Mouse (Mus musculus) hindbrain, embryonic 16.5 days (tissue): ENCODE measurements at regions not wholly inside any gene's neighbourhood (a gene's known extent, or its start where the extent isn't known, plus 50 kb on each side); places are given as distances from the start of the nearest gene placed in this dataset.

ENCODE experiments used
- ATAC-seq: fragments of 200-750 bp; cut with Nextera tagmentation; 2 replicates; pipeline ENCODE4 v1.8.0; 2017; ENCODE audit warnings: moderate TSS enrichment, moderate library complexity
- H3K27ac ChIP-seq: fragments of 300-500 bp; sonication (generic); 2 replicates; pipeline ENCODE4 v1.5.1; 2014; ENCODE audit warnings: low read depth, mild to moderate bottlenecking, control low read depth, low read length, moderate library complexity
- H3K27me3 ChIP-seq: fragments of 300-500 bp; sonication (generic); replicated peaks from 2 replicates; pipeline ENCODE4 v1.6.1; 2014; ENCODE audit warnings: low read length; ENCODE audit not compliant: control insufficient read depth, insufficient read depth
- H3K36me3 ChIP-seq: fragments of 300-500 bp; sonication (generic); 2 replicates; pipeline ENCODE4 v1.6.1; 2014; ENCODE audit warnings: mild to moderate bottlenecking, low read length, moderate library complexity, mixed read lengths; ENCODE audit not compliant: control insufficient read depth, insufficient read depth
- H3K4me1 ChIP-seq: fragments of 300-500 bp; sonication (generic); 2 replicates; pipeline ENCODE4 v1.6.1; 2014; ENCODE audit warnings: low read depth, low read length; ENCODE audit not compliant: control insufficient read depth, insufficient read depth
- H3K4me2 ChIP-seq: fragments of 300-500 bp; sonication (generic); 2 replicates; pipeline ENCODE4 v1.6.1; 2014; ENCODE audit warnings: mild to moderate bottlenecking, low read length, control low read depth, moderate library complexity
- H3K4me3 ChIP-seq: fragments of 300-500 bp; sonication (generic); 2 replicates; pipeline ENCODE4 v1.5.1; 2014; ENCODE audit warnings: mild to moderate bottlenecking, low read length, control low read depth, moderate library complexity
- H3K9ac ChIP-seq: fragments of 300-500 bp; sonication (generic); 2 replicates; pipeline ENCODE4 v1.6.1; 2014; ENCODE audit warnings: low read depth, mild to moderate bottlenecking, control low read depth, low read length, moderate library complexity
- H3K9me3 ChIP-seq: fragments of 300-500 bp; sonication (generic); 2 replicates; pipeline ENCODE4 v1.6.1; 2014; ENCODE audit warnings: mild to moderate bottlenecking, low read length, moderate library complexity; ENCODE audit not compliant: control insufficient read depth
- WGBS: fragments of 180-500 bp; shearing (Covaris S2); extraction: QIAGEN DNeasy Blood & Tissue Kit; methylation state at CpG from one replicate; pipeline ENCODE4 v1.1.7; 2014; 5-methylcytosine and 5-hydroxymethylcytosine counted together

DNA sequence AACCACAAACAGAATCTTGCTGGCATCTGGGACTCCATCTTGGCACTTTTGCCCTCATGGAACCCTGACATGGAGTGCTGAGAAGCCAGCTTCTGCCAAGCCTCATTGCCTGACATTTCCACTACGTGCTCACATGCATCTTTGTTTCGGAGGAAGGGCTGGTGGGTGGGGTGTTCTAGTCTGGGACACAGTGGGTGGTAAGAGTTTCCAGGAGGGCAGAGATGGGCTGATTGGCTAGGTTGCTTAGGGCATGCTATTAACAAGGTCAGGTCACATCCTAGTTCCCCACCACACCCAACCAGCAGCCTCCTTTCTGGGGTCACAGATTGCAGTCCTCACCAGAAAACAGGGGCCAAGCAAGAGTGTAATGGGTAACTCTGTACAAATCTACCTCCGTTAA is 374.3 kb upstream of the Tnp1 start:
- Histone ChIP-seq H3K9ac (no peak overlapping the region), H3K36me3 (no peaks in the 10 kb centered on the region), H3K4me1 (no peaks in the 10 kb centered on the region), H3K4me3 (no peak overlapping the region), H3K4me2 (no peak overlapping the region), H3K9me3 (no peaks in the 10 kb centered on the region), H3K27me3 (no peaks in the 10 kb centered on the region), H3K27ac (no peak overlapping the region)
- WGBS, result 75% methylated on average over 3 of the region's 3 CpGs
- no peak for ATAC-seq

DNA sequence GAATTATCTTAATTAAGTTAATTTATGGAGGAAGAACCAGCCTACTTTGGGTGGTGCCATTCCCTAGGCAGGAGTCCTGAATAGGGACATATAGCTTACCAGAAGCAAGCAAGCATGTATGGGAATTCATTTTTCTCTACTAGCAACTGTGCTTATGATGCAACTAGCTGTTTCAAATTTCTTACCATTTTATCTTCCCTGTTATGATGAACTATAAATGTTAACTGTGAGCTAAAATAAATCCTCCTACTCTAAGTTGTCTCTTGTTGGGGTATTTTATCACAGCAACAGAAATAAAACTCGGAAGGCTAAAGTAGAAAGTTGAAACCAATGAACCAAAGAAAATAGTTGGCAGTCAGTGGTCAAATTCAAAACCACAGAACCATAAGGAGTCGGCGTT is 373.5 kb upstream of the Tnp1 start:
- no peak overlapping the region for H3K27ac ChIP-seq
- no peaks in the 10 kb centered on the region for H3K4me1 ChIP-seq
- WGBS, result 88% methylated on average over 3 of the region's 3 CpGs
- H3K9ac ChIP-seq, result no peak overlapping the region
- H3K36me3 ChIP-seq, result no peaks in the 10 kb centered on the region
- no peak for ATAC-seq
- no peak overlapping the region for H3K4me2 ChIP-seq
- H3K27me3 ChIP-seq, result no peaks in the 10 kb centered on the region
- H3K9me3 ChIP-seq, result no peaks in the 10 kb centered on the region
- no peak overlapping the region for H3K4me3 ChIP-seq

- Histone ChIP-seq H3K4me2 (no peak overlapping the region), H3K27me3 (no peaks in the 10 kb centered on the region), H3K9ac (no peak overlapping the region), H3K4me1 (no peaks in the 10 kb centered on the region), H3K27ac (no peak overlapping the region), H3K9me3 (no peaks in the 10 kb centered on the region), H3K36me3 (no peaks in the 10 kb centered on the region), H3K4me3 (no peak overlapping the region)
- ATAC-seq, result no peak
- 81% methylated on average over 9 of the region's 9 CpGs for WGBS
Observed at GRCm38 (mm10) chr1:73381578-73381977, 365.9 kb upstream of the Tnp1 start.

DNA sequence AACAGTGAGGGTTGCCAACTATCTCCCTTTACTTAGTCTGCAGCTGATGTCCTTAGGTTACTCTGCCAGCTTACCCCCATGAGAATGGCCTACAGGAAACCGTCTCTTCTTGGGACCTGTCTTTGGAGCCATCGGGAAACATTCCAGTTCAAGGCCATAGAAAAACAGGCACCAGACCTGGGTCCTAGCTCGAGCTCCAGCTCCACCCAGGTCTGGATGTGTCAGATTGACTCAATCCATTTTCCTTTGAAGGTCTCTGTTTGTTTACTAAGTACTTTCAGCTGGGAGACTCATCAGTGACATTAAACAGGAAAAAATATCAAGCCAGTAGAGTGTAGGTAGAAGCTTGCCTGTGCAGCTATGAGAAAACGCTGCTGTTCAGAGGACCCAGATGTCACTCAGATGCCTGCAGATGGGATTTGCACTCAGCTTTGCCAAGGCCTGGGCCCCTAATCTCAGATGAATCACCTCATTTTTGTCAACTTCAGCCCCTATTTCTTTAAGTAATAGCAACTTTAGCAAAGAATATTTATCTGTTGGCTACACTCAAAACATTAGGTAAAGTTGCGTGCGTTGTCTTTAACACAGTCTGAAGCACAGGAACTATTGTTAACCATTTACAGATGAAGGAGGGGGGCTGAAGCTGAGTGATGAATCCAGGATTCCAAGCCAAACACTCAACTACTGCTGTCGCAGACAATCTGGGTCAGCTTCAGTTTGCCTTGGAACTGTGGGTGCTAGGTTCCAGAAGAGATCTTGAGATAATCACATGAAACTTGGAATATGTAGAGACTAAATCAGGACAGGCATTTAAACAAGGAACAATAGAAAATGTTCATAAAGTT is 359.0 kb upstream of the Tnp1 start:
- Histone ChIP-seq H3K27me3 (no peaks in the 10 kb centered on the region), H3K4me3 (no peak overlapping the region), H3K36me3 (no peaks in the 10 kb centered on the region), H3K9ac (no peak overlapping the region), H3K4me2 (no peak overlapping the region), H3K4me1 (no peaks in the 10 kb centered on the region), H3K27ac (no peak overlapping the region), H3K9me3 (no peaks in the 10 kb centered on the region)
- 84% methylated on average over 7 of the region's 7 CpGs for WGBS
- ATAC-seq, result no peak

DNA sequence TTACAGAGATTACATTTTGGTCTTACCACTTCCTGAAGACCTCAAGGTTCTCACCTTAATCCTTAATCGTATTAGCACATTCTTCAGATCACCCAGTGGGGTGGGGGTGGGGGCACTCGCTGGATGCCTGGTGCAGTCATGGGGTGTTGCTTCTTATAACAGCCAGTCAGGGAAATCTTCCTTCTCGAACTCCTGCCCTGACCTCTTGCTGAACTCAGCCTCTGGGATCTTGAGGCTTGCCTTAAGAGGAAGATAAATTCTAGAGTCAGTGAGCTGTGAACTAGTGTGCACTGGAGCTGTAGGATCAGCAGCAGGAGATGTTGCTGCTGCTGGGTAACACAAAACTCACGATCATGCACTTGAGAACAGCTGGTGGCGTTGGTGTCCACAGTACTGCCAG is 352.5 kb upstream of the Tnp1 start:
- no peak for ATAC-seq
- H3K27me3 ChIP-seq, result no peaks in the 10 kb centered on the region
- no peak overlapping the region for H3K4me2 ChIP-seq
- WGBS, result 58% methylated on average over 5 of the region's 5 CpGs
- no peak overlapping the region for H3K4me3 ChIP-seq
- H3K9ac ChIP-seq, result no peak overlapping the region
- peaks cover 3% of the 10 kb centered on the region for H3K4me1 ChIP-seq
- no peaks in the 10 kb centered on the region for H3K36me3 ChIP-seq
- H3K27ac ChIP-seq, result no peak overlapping the region
- no peaks in the 10 kb centered on the region for H3K9me3 ChIP-seq

GRCm38 (mm10) chr1:73365842-73366241 is 350.1 kb upstream of the Tnp1 start:
- no peaks in the 10 kb centered on the region for H3K9me3 ChIP-seq
- no peak overlapping the region for H3K4me3 ChIP-seq
- no peak overlapping the region for H3K27ac ChIP-seq
- H3K27me3 ChIP-seq, result no peaks in the 10 kb centered on the region
- peaks cover 3% of the 10 kb centered on the region for H3K4me1 ChIP-seq
- WGBS, result 72% methylated on average over 4 of the region's 4 CpGs
- ATAC-seq, result no peak
- H3K9ac ChIP-seq, result no peak overlapping the region
- H3K4me2 ChIP-seq, result no peak overlapping the region
- no peaks in the 10 kb centered on the region for H3K36me3 ChIP-seq

DNA sequence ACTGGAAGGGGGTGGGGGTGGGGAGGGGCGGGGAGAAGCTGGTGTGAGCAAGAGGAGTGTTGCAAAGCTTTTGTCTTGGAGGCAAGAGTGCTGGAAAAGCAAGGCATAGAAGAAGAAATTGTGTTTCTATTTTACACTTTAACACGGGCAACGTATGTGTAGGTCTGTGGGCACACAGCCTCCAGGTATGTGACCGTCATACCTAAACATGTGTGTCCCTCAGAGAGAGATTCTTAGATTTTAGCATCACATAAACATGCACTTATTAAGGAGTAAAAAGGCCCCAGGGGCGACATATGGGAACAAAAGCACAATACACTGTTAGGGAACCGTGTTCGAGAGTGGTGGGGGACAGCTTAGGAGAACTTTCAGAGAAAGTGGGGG is 348.6 kb upstream of the Tnp1 start:
- WGBS, result 60% methylated on average over 7 of the region's 7 CpGs
- Histone ChIP-seq H3K4me1 (peaks cover 3% of the 10 kb centered on the region), H3K27me3 (no peaks in the 10 kb centered on the region), H3K4me2 (no peak overlapping the region), H3K9me3 (no peaks in the 10 kb centered on the region), H3K36me3 (no peaks in the 10 kb centered on the region), H3K4me3 (no peak overlapping the region), H3K27ac (no peak overlapping the region), H3K9ac (no peak overlapping the region)
- ATAC-seq, result no peak

DNA sequence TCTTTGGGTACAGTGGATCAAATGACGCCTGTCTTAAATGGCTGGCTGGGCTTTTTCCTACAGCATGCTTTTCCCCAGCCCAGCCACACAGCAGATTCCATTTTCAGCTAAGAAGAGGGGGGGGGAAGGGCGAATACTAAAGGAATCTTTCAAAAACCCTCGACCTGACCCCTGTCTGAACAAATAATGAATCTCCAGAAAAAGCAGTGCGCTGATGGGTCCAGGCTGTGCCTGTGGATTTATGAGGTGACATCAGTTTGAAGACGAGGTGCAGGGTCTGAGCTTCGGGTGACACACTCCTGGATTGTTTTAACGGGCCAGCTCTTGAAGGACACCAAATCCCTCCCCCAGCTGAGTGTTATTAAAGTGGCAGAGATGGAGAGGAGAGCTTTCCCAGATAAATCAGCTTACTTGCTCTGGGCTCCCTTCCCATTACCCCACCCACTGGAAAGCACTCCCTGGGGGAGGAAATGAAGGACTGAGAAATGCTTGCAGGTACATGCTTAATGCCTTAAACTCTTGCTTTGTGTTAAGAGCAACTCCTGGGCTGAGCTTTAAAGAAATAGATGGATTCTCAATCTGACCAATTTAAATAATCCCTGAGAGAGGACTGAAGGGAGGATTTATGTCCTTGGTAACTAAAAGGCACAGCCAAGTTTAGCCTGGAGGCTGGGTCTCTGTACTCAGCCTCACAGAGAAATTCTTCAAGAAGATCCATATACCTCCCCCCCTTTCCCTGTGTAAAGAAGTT is 348.0 kb upstream of the Tnp1 start:
- Histone ChIP-seq H3K9me3 (no peaks in the 10 kb centered on the region), H3K27me3 (no peaks in the 10 kb centered on the region), H3K4me3 (no peak overlapping the region), H3K4me1 (peaks cover 3% of the 10 kb centered on the region), H3K36me3 (no peaks in the 10 kb centered on the region), H3K27ac (peak overlapping the region; percentile 35), H3K4me2 (peak overlapping the region; percentile 29), H3K9ac (no peak overlapping the region)
- ATAC-seq, result peak; percentile 87
- 5% methylated on average over 7 of the region's 7 CpGs for WGBS

GRCm38 (mm10) chr1:73362122-73362521 is 346.4 kb upstream of the Tnp1 start:
- no peaks in the 10 kb centered on the region for H3K36me3 ChIP-seq
- no peak overlapping the region for H3K9ac ChIP-seq
- H3K4me2 ChIP-seq, result no peak overlapping the region
- WGBS, result 75% methylated on average over 1 of the region's 1 CpGs
- peaks cover 3% of the 10 kb centered on the region for H3K4me1 ChIP-seq
- no peaks in the 10 kb centered on the region for H3K9me3 ChIP-seq
- ATAC-seq, result 0 out of 2 replicates have a peak, but pooled peaks have one; percentile 25
- H3K27ac ChIP-seq, result no peak overlapping the region
- H3K4me3 ChIP-seq, result no peak overlapping the region
- H3K27me3 ChIP-seq, result no peaks in the 10 kb centered on the region
